Mouse (Mus musculus) G1E (cell line): ENCODE results near the gene Tex261. TPM values are rescaled to one million over a fixed set of nuclear protein-coding genes. Genes with fewer than 3 reads are reported as not detected.

Experiments used
- ATAC-seq: 2 replicates; pipeline ENCODE4 v1.8.0; 2016; ENCODE audit warnings: mild to moderate bottlenecking; ENCODE audit not compliant: insufficient number of reproducible peaks, poor library complexity, low FRiP score, severe bottlenecking; ENCODE audit errors: extremely low read depth
- DNase-seq: peaks from one replicate; pipeline ENCODE4 v3.0.0; 2012; ENCODE audit warnings: low spot score
- H3K27me3 ChIP-seq: 2 replicates; pipeline ENCODE4 v1.6.1; 2012; ENCODE audit warnings: mild to moderate bottlenecking, low read length, inconsistent platforms; ENCODE audit not compliant: insufficient read depth
- H3K36me3 ChIP-seq: replicated peaks from 2 replicates; pipeline ENCODE3; 2012; ENCODE audit warnings: mild to moderate bottlenecking, inconsistent platforms
- H3K4me1 ChIP-seq: 2 replicates; pipeline ENCODE4 v1.6.1; 2012; ENCODE audit warnings: low read depth, low read length, inconsistent platforms, mixed read lengths; ENCODE audit not compliant: insufficient read depth
- H3K4me3 ChIP-seq: 2 replicates; pipeline ENCODE4 v1.5.1; 2012; ENCODE audit warnings: low read depth, mild to moderate bottlenecking, inconsistent platforms, low read length, moderate library complexity, mixed read lengths
- H3K9me3 ChIP-seq: replicated peaks from 2 replicates; pipeline ENCODE4 v1.6.1; 2012; ENCODE audit warnings: inconsistent platforms
- CTCF ChIP-seq: IDR thresholded peaks from 2 replicates; pipeline ENCODE4 v1.5.1; 2012; ENCODE audit warnings: low read depth, low read length, inconsistent platforms, mixed read lengths
- GATA1 ChIP-seq: IDR thresholded peaks from 2 replicates; pipeline ENCODE4 v1.6.1; 2012; ENCODE audit warnings: borderline replicate concordance, low read length, inconsistent platforms, mixed read lengths
- GATA2 ChIP-seq: IDR thresholded peaks from 2 replicates; pipeline ENCODE4 v1.6.1; 2012; ENCODE audit warnings: low read depth, low read length, inconsistent platforms, borderline replicate concordance
- POLR2AphosphoS5 ChIP-seq: IDR thresholded peaks from 2 replicates; pipeline ENCODE4 v1.6.1; 2012; ENCODE audit warnings: low read depth, low read length, inconsistent platforms; ENCODE audit not compliant: insufficient replicate concordance
- TAL1 ChIP-seq: conservative IDR thresholded peaks from 2 replicates; pipeline ENCODE4 v1.6.1; 2012; ENCODE audit warnings: low read depth, low read length, inconsistent platforms, mixed read lengths
- polyA plus RNA-seq: library from polyadenylated mRNA; stranded (reverse); fragments of >175 nt; gene quantifications from 2 replicates; pipeline ENCODE4 v1.2.3, GENCODE M21; 2012
- total RNA-seq, 2 experiments: library from RNA; stranded (forward) in 1 of 2; stranded (reverse) in 1 of 2; fragments of 200-1000 nt in 1 of 2; fragments of >200 nt in 1 of 2; fragmentation: Nextera tagmentation in 1 of 2; gene quantifications; 2 replicates each; pipeline ENCODE4 v1.2.3; 2014 to 2017

Gene Tex261
- total and polyA plus RNA-seq, 3 experiments = 30.3 to 50.0 (median 32.5) TPM

DNA sequence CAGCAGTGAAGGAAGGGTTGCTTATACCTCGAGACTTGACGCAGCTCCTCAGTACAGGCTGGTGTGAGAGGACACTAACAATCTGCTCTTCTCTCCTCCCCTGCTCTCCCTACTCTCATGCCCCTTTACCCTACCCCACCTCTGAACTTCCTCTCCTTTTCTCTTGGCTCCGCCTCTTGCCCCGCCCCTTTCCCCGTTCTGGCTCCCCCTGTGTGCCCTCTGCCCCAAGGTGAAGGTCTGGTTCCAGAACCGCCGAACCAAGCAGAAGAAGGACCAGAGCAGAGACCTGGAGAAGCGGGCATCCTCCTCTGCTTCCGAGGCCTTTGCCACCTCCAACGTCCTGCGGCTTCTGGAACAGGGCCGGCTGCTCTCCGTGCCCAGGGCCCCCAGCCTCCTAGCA, 38.3 kb downstream of the Tex261 start:
- peaks cover 14% of the 10 kb centered on the region for H3K27me3 ChIP-seq
- H3K36me3 ChIP-seq = no peaks in the 10 kb centered on the region
- no peak overlapping the region for H3K4me3 ChIP-seq
- ATAC-seq = no peak
- H3K4me1 ChIP-seq = no peaks in the 10 kb centered on the region
- H3K9me3 ChIP-seq = no peaks in the 10 kb centered on the region
- no peak for DNase-seq
- TF ChIP-seq CTCF = no peak
- TF ChIP-seq GATA1 = no peak
- TF ChIP-seq GATA2 = no peak

DNA sequence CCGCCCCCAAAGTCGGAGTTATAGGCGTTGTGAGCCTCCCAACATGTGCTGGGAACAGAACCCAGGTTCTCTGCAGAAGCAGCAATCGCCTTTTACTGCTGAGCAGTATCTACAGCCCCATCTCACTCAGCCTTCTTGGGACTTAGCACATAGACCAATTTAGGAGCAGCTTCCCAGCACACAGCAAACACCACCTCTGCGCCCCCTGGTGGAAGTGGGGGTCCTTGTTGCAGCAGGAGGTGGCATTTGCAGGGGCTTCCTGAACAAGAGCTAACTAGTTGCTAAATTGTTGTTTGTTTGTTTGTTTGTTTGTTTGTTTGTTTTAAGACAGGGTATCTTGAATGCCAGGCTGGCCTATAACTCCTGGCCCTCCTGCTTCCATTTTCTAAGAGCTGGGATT, 44.5 kb downstream of the Tex261 start:
- peak; percentile 69 for TF ChIP-seq CTCF
- TF ChIP-seq POLR2AphosphoS5 = no peak
- ATAC-seq (no peak), DNase-seq (peak; percentile 28)
- Histone ChIP-seq H3K36me3 (no peaks in the 10 kb centered on the region), H3K4me3 (no peak overlapping the region), H3K4me1 (0 out of 2 replicates have a peak, but pooled peaks cover 2% of the 10 kb centered on the region), H3K9me3 (no peaks in the 10 kb centered on the region), H3K27me3 (peaks cover 14% of the 10 kb centered on the region)

DNA sequence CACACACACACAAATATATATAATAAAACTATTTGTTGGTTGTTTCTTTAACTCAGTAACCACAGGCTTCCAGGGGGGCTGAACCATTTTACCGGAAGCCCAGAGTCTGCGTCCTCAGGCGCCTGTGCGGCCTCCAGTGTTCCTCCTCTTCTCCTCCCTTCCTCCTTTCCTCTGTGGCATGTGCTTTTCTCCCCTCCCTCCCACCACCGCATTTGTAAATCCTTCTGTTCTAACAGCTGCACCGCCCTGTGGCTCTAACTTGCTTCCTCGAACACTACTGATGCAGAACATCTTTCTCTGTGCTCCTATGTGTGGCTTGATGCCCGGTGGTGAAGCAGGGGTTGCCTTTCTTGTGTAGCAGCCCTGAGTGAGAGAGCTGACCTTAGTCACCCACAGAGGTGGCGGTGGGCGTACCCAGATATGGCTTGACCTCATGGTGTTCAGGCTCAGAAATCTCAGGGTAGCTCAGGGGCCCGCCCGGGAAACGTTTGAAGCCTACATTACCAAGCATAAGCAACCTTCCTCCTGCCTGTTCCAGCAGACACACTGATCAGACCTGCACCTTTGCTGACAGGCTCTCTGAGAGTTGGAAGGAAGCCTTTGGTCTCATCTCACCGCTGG, 46.2 kb downstream of the Tex261 start:
- DNase-seq (no peak), ATAC-seq (no peak)
- no peaks in the 10 kb centered on the region for H3K9me3 ChIP-seq
- H3K4me1 ChIP-seq = 0 out of 2 replicates have a peak, but pooled peaks cover 2% of the 10 kb centered on the region
- TF ChIP-seq TAL1 (no peak), CTCF (no peak), GATA1 (no peak), POLR2AphosphoS5 (no peak), GATA2 (no peak)
- H3K4me3 ChIP-seq = no peak overlapping the region
- no peaks in the 10 kb centered on the region for H3K36me3 ChIP-seq
- peaks cover 12% of the 10 kb centered on the region for H3K27me3 ChIP-seq

DNA sequence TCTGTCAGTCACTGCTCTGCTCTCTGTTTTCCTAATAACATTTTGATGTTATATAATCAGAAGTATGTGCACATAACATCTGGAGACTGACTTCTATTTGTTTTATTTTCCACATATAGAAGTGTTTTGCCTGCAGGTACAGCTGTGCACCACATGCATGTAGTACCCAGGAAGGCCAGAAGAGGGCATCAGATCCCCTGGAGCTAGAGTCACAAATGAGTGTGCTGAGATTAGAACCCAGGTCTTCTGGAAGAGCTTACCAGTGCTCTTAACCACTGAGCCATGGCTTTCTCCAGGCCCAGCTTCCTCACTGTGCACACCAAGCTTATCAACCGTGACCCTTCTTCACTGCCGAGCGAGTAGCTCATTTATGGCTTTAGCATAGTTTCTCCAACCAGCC, 47.1 kb downstream of the Tex261 start:
- no peak for TF ChIP-seq POLR2AphosphoS5
- peak; percentile 58 for TF ChIP-seq CTCF
- DNase-seq = no peak
- Histone ChIP-seq H3K36me3 (no peaks in the 10 kb centered on the region), H3K9me3 (no peaks in the 10 kb centered on the region), H3K27me3 (peaks cover 9% of the 10 kb centered on the region), H3K4me1 (0 out of 2 replicates have a peak, but pooled peaks cover 2% of the 10 kb centered on the region), H3K4me3 (no peak overlapping the region)
- ATAC-seq = no peak

DNA sequence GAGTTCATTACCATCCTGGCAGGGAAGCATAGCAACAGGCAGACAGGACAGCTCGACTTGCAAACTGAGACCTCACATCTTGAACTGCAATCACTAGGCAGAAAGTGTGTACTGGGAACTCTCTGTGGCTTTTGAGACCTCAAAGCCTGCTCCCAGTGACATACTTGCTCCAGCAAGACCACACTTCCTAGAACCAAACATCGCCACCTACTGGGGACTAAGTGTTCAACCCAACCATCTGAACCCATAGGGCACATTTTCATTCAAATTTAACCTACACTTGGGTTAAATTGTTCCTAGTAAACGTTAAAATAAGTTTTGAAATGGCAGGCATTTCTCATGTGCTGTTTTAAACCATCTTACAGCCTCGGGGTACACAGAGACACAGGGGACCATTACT, 48.4 kb downstream of the Tex261 start:
- 0 out of 2 replicates have a peak, but pooled peaks cover 2% of the 10 kb centered on the region for H3K4me1 ChIP-seq
- no peak for TF ChIP-seq CTCF
- DNase-seq (no peak), ATAC-seq (no peak)
- H3K36me3 ChIP-seq = no peaks in the 10 kb centered on the region
- peaks cover 3% of the 10 kb centered on the region; the same call in 1 of the 2 replicates for H3K27me3 ChIP-seq
- H3K4me3 ChIP-seq = no peak overlapping the region
- H3K9me3 ChIP-seq = no peaks in the 10 kb centered on the region

DNA sequence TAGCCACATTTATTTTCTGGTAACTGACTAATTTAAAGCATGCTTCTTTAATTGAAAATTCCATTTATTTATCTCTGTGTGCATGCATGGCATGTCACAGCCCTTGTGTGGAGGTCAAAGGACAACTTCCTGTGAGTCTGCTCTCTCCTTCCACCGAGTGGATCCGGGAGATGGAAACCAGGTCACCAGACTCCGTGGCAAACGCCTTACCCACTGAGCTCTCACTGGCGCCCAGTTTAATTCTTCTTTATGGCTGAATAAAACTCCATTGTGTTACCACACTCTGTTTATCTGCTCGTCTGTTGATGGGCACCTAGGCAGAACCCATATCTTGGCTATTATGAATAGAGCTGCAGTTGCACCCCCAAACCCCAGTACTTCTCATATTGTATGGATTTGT, 53.1 kb downstream of the Tex261 start:
- Histone ChIP-seq H3K4me1 (no peaks in the 10 kb centered on the region), H3K4me3 (no peak overlapping the region), H3K27me3 (peaks cover 6% of the 10 kb centered on the region; the same call in 1 of the 2 replicates), H3K36me3 (no peaks in the 10 kb centered on the region), H3K9me3 (no peaks in the 10 kb centered on the region)
- no peak for TF ChIP-seq GATA2
- no peak for TF ChIP-seq CTCF
- TF ChIP-seq POLR2AphosphoS5 = no peak
- no peak for TF ChIP-seq TAL1
- no peak for TF ChIP-seq GATA1
- DNase-seq = no peak
- no peak for ATAC-seq

Other genes starting within 250 kb of the Tex261 start
- gene Actg2, start 239.5 kb downstream of the Tex261 start, total RNA-seq (2014; fragmentation: Nextera tagmentation) = not detected in 2 replicates
- gene Actg2, start 239.5 kb downstream of the Tex261 start, total RNA-seq (2017) = 0.11 and 0.17 TPM in 2 replicates
- not detected in 2 replicates for gene Actg2, start 239.5 kb downstream of the Tex261 start, polyA plus RNA-seq
- 47.3 and 55.2 TPM in 2 replicates for gene Stambp, start 203.1 kb downstream of the Tex261 start, total RNA-seq (2014; fragmentation: Nextera tagmentation)
- gene Stambp, start 203.1 kb downstream of the Tex261 start, total RNA-seq (2017) = 7.0 and 8.2 TPM in 2 replicates
- gene Stambp, start 203.1 kb downstream of the Tex261 start, polyA plus RNA-seq = 1.8 and 1.9 TPM in 2 replicates
- gene Clec4f, start 119.6 kb downstream of the Tex261 start, total RNA-seq (2014; fragmentation: Nextera tagmentation) = not detected in 2 replicates
- gene Clec4f, start 119.6 kb downstream of the Tex261 start, total RNA-seq (2017) = 0.05 TPM in 1 of 2 replicates, not detected in the other
- gene Clec4f, start 119.6 kb downstream of the Tex261 start, polyA plus RNA-seq = not detected in 2 replicates
- gene Cd207, start 98.0 kb downstream of the Tex261 start, total RNA-seq (2014; fragmentation: Nextera tagmentation) = not detected in 2 replicates
- gene Cd207, start 98.0 kb downstream of the Tex261 start, total RNA-seq (2017) = not detected in 2 replicates
- gene Cd207, start 98.0 kb downstream of the Tex261 start, polyA plus RNA-seq = not detected in 2 replicates
- not detected in 2 replicates for gene Vax2, start 64.5 kb downstream of the Tex261 start, total RNA-seq (2014; fragmentation: Nextera tagmentation)
- not detected in 2 replicates for gene Vax2, start 64.5 kb downstream of the Tex261 start, total RNA-seq (2017)
- not detected in 2 replicates for gene Vax2, start 64.5 kb downstream of the Tex261 start, polyA plus RNA-seq
- not detected in 2 replicates for gene Atp6v1b1, start 32.8 kb downstream of the Tex261 start, total RNA-seq (2014; fragmentation: Nextera tagmentation)
- gene Atp6v1b1, start 32.8 kb downstream of the Tex261 start, total RNA-seq (2017) = 0.22 TPM in 1 of 2 replicates, not detected in the other
- gene Atp6v1b1, start 32.8 kb downstream of the Tex261 start, polyA plus RNA-seq = not detected in 2 replicates
- not detected in 2 replicates for gene Ankrd53, start 13.2 kb downstream of the Tex261 start, total RNA-seq (2014; fragmentation: Nextera tagmentation)
- not detected in 2 replicates for gene Ankrd53, start 13.2 kb downstream of the Tex261 start, total RNA-seq (2017)
- not detected in 2 replicates for gene Ankrd53, start 13.2 kb downstream of the Tex261 start, polyA plus RNA-seq
- 12.9 and 19.2 TPM in 2 replicates for gene Nagk, start 19.2 kb upstream of the Tex261 start, total RNA-seq (2014; fragmentation: Nextera tagmentation)
- gene Nagk, start 19.2 kb upstream of the Tex261 start, total RNA-seq (2017) = 49.7 and 50.7 TPM in 2 replicates
- 5.5 and 6.5 TPM in 2 replicates for gene Nagk, start 19.2 kb upstream of the Tex261 start, polyA plus RNA-seq
- gene Paip2b, start 55.9 kb upstream of the Tex261 start, total RNA-seq (2014; fragmentation: Nextera tagmentation) = 7.6 and 8.4 TPM in 2 replicates
- 10.3 and 12.0 TPM in 2 replicates for gene Paip2b, start 55.9 kb upstream of the Tex261 start, total RNA-seq (2017)
- gene Paip2b, start 55.9 kb upstream of the Tex261 start, polyA plus RNA-seq = 9.3 and 10.5 TPM in 2 replicates
- 181 and 199 TPM in 2 replicates for gene Zfp638, start 91.3 kb upstream of the Tex261 start, total RNA-seq (2014; fragmentation: Nextera tagmentation)
- 130 and 152 TPM in 2 replicates for gene Zfp638, start 91.3 kb upstream of the Tex261 start, total RNA-seq (2017)
- gene Zfp638, start 91.3 kb upstream of the Tex261 start, polyA plus RNA-seq = 4.3 and 5.3 TPM in 2 replicates
- not detected in 2 replicates for gene Dysf, start 232.8 kb upstream of the Tex261 start, total RNA-seq (2014; fragmentation: Nextera tagmentation)
- gene Dysf, start 232.8 kb upstream of the Tex261 start, total RNA-seq (2017) = 0.06 and 0.11 TPM in 2 replicates
- not detected in 2 replicates for gene Dysf, start 232.8 kb upstream of the Tex261 start, polyA plus RNA-seq